Mouse (Mus musculus) layer of hippocampus, postnatal 10 days (tissue): ENCODE measurements around the gene Cacnb4. TPM values are rescaled to one million over a fixed set of nuclear protein-coding genes. Genes with fewer than 3 reads are reported as not detected.

ENCODE experiments used
- DNase-seq, 2 experiments: peaks; one replicate each; pipeline ENCODE4 v3.0.0; 2021; ENCODE audit warnings: low spot score in 2 of 2
- total RNA-seq, 2 experiments: library from RNA; stranded (reverse); gene quantifications; 2 replicates each; pipeline ENCODE4 v1.2.3; 2021

The Cacnb4 gene
- total RNA-seq, 2 experiments from 2014 or later: 59.9 to 73.7 TPM

DNA sequence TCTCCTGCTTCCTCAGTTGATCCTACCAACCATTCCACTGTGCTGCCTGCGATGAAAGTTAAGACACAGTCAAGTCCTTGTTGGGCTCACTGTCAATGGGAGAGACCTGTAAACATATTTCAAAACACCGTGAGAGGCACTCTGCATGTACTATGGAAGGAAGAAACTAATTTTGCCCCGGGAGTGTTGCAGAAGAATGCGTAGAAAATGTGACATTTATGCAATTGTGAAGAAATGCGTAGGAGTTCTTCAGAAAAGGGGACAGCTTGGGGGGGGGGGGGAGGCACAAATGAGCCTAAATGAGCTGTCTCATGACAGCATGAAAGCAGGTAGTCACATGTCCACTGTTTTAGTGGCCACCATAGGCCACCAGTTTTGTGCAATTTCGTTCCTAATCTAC lies 25.1 kb downstream of the Cacnb4 start:
- no peak for DNase-seq

- DNase-seq: no peak
These were observed 29.2 kb downstream of the Cacnb4 start for GRCm38 (mm10) chr2:52647255-52647998.

DNA sequence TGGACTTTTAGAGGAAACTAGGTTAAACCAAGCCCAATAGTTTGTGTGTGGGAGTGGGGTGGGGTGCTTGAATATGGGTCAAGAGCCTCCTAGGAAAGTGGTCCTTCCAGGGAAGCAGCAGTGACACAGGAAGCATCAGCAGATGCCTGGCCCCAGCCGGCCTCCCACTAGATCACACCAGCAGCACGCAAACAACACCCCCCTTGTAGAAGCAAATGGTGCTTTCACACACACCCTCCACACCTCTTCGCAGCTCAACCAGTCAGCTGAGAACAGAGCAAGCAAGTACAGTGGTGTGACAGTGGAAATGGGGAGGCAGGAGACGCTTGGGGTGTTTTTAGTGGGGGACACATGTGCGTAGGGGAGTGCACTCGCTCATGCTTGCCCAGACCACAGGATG lies 33.0 kb downstream of the Cacnb4 start:
- DNase-seq: no peak

GRCm38 (mm10) chr2:52639530-52639875 lies 37.1 kb downstream of the Cacnb4 start:
- no peak for DNase-seq

DNA sequence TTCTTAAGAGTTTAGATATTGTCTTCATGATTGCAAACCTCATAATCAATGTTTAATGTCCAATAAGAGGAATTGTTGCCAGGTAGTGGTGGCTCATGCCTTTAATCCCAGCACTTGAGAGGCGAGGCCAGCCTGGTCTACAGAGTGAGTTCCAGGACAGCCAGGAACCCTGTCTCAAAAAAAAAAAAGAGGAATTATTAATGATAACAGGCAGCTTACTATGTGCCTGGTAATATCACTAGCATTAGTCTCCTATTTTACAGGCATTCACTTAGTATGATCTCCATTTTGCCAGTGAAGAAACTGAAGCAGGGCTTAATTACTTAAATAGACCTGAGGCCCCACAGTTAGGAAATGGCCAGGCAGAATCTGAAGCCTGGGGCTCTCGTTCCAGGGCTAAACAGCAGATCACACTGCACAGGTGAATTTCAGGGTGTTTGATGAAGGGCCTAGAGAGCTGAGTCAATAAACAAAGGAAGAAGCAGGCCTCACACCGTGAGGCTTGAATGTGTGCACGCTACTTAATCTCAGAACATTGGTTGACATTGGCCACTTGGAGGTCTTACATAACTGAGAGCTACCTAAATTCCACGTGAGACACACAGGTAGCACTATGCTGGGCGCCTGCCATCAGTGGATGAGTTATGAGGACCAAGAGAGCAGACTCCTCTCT lies 37.6 kb downstream of the Cacnb4 start:
- no peak for DNase-seq

DNA sequence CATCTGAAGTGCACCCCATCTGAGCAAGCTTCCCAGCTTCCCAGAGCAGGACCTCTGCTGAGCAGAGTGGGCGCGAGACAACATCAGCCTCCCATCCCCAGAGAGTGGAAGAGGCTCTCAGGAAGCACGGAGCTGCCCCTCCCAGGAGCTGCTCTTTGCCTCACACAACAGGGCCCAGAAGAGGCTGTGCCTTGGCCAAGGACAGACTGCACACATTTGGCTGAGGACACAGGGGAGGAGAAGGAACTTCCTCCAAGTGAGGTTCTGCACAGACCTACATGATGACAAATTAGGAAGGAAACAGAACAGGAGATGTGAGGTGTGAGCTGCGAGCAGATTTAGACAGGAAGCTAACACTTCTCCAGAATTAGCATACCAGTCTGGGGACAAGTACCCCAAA lies 38.4 kb downstream of the Cacnb4 start:
- DNase-seq: no peak

DNA sequence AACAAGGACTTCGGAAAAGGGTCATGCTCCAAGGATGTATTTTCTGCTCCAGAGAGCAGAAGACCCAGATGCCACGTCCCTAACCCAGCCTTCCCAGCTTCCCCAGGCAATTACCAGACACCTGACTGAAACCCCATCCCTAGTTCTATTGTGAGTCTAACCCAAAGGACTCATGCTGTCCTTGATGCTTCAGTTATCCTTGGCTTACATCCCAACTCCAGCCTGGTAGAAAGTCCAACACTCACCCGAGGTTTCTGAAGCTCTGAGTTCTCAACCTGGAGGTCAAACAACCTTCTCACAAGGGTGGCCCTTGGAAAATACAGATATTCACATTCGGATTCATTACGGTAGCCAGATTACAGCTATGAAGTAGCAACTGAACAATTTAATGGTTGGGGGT lies 40.6 kb downstream of the Cacnb4 start:
- no peak for DNase-seq

- no peak for DNase-seq
These were observed 41.3 kb downstream of the Cacnb4 start for GRCm38 (mm10) chr2:52635358-52635757.

DNA sequence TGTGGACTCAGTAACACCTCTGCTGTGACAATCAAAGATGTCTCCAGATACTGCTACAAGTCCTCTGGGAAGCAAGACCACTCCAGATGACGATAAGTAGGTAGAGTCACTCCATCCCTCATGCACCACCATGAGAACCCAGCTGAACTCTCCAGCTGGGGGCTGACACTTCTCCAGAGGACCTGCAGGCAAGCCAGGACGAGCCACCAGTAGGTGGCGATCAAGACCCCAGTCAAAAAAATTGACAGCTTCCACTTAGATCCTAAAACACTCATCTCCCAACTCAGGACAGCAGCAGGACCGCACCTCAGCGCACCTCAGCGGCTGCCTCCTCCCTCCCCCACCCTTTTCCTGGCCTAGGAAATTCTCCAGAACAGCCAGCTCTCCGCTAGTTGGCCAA lies 43.8 kb downstream of the Cacnb4 start:
- peak; percentile 80 to 84 for DNase-seq

- DNase-seq: no peak
These were observed 48.4 kb downstream of the Cacnb4 start for GRCm38 (mm10) chr2:52628186-52628585.

- DNase-seq: no peak
These were observed 50.4 kb downstream of the Cacnb4 start for GRCm38 (mm10) chr2:52626266-52626665.

- no peak for DNase-seq
These were observed 50.9 kb downstream of the Cacnb4 start for GRCm38 (mm10) chr2:52625731-52626130.

DNA sequence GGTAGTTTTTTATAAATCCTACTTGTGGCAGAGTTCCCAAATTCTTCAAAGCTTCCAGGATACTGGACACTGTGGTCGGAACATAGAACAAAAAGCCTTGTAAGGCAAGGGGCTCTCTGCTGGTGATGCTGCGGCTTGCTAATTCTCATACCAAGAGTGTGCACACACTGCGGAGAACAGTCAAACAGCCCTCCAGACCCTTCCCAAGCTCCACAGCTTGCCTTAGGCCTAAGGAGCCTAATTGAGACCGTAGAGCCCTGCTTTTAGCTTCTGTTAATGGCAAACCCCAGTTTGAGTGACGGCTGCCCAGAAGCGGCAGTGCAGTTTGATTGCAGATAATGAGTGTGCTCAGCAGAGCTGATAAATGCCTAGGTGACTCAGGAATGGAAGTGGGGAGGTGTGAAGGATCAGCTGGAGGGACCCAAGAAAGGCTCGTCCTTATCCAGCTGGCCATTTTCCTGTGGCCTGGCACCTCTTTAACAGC lies 52.7 kb downstream of the Cacnb4 start:
- no peak for DNase-seq

DNA sequence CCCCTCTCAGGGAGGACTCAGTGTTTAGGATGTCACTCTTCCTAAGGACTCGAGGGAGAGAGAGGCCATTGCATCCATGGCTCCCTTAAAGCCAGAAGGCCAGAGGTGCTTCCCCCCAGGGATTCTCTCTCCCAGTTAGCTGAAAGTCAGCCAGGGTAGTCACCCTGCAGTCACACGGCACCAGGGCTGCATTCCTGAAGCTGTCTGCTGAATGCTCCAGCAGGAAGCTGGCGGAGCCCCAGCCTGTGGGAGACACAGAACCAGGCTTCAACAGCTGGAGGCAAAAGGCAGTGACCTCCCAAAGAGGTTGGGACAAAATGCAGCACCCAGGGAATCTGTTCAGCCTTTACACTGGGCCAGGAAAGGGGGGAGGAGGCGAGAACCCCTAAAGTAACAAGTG lies 53.2 kb downstream of the Cacnb4 start:
- DNase-seq: no peak

- peak in 1 of 2 experiments; percentile 36 for DNase-seq
These were observed 54.0 kb downstream of the Cacnb4 start for GRCm38 (mm10) chr2:52622616-52623015.

GRCm38 (mm10) chr2:52619406-52619974 lies 57.1 kb downstream of the Cacnb4 start:
- no peak for DNase-seq

- DNase-seq: no peak
These were observed 57.8 kb downstream of the Cacnb4 start for GRCm38 (mm10) chr2:52618804-52619203.

DNA sequence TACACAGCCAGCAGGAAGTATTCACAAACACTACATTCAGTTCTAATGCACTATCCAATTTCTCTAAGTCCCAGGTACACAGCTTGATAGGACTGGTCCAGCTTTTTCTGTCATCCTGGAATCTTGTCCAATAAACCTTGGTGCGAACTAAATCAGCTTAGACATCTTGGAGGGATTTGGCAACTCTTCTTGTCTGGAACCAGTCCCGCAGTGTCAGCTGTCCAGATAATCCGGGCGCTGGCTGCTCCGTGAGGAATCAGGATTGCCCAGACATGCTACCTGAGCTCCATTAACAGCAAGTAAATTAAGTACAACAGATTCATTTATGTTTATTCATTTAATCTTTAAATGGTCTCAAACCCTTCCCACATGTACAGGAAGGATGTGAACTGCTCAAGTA lies 61.2 kb downstream of the Cacnb4 start:
- no peak for DNase-seq

GRCm38 (mm10) chr2:52613888-52614287 lies 62.7 kb downstream of the Cacnb4 start:
- no peak for DNase-seq

GRCm38 (mm10) chr2:52609486-52609885 lies 67.1 kb downstream of the Cacnb4 start:
- DNase-seq: no peak

DNA sequence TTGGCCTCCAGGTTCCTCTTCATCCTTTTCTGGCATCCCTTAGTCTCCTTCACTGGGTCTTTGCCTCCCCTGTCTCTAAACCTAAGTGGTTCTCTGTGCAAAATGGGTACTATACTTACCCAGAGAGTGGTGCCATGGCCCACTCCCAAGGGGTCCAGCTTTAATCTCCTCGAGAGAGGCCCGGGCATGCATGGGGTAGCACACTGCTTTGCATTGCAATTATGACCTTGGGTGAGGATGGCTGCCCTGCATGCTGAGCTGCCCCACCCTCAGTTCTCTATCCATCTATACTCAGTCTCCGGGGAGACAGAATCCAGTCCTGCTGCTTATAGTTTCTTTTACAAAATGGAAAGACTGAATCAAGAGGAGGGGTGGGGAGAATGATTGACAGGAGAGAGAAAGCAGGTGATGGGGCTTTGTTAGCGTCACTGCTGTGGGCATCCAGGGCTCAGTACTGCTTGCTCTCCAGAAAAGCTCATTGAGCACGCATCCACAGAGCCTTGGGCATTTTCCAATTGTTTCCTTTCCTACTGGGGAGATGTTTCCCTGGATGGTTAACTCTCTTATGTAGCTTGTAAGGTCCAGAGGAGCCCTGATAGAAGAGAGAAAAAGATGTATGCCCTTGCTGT lies 68.7 kb downstream of the Cacnb4 start:
- no peak for DNase-seq

- DNase-seq: no peak
These were observed 70.3 kb downstream of the Cacnb4 start for GRCm38 (mm10) chr2:52606331-52606730.
